In the genomic region with DNA sequence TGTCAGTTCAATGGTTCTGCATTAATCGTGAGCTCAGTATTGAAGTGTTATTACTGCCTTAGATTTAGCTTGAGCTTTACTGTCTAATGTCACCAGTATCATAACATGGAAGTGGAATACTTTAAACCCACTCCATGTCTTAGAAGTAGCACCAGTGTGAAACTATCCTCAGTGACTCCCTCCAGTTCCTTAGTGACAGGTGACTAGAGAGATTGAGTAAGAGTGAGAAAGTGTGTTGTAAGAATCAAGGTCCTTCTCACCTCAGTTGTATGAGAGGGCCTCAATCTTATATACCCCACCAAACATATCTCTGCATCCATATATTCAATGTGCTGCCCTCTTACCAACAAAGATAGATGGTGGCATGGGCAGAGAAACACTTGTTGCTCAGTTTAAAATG, we compare ENCODE assay signal across 11 mouse cellular contexts.
"Had no signal": no experiment of that assay in that cellular context is flagged by ENCODE, and none has a peak within 500 bp of the region (broad histone marks: within the 10 kb centered on the region; RNA-seq: fewer than 3 reads in every experiment).

No protein-coding gene starts in this region.

- H3K9ac ChIP-seq: limb, embryonic 12.5 days; liver, embryonic 13.5 days; liver, postnatal 0 days; lung, embryonic 15.5 days; midbrain, embryonic 15.5 days; neural tube, embryonic 12.5 days had no signal

- H3K4me3 ChIP-seq: left cerebral cortex, adult 2 months; limb, embryonic 12.5 days; liver, embryonic 13.5 days; lung, embryonic 15.5 days; megakaryocyte, embryonic 14.5 days; midbrain, embryonic 15.5 days; neural tube, embryonic 12.5 days had no signal

- H3K9me3 ChIP-seq: limb, embryonic 12.5 days; liver, embryonic 13.5 days; lung, embryonic 15.5 days; megakaryocyte, embryonic 14.5 days; midbrain, embryonic 15.5 days; neural tube, embryonic 12.5 days had no signal

- H3K36me3 ChIP-seq: limb, embryonic 12.5 days; liver, embryonic 13.5 days; lung, embryonic 15.5 days; midbrain, embryonic 15.5 days; neural tube, embryonic 12.5 days had no signal

- ATAC-seq: liver, postnatal 0 days; midbrain, embryonic 15.5 days had no signal

- H3K4me2 ChIP-seq: limb, embryonic 12.5 days; liver, embryonic 13.5 days; lung, embryonic 15.5 days; midbrain, embryonic 11.5 days; midbrain, embryonic 15.5 days; neural tube, embryonic 12.5 days had no signal

- H3K27ac ChIP-seq: left cerebral cortex, adult 2 months; limb, embryonic 12.5 days; liver, embryonic 13.5 days; lung, embryonic 15.5 days; midbrain, embryonic 15.5 days; neural tube, embryonic 12.5 days; stomach, postnatal 0 days had no signal

- DNase-seq: liver; liver, embryonic 13.5 days; liver, postnatal 0 days had no signal

- H3K4me1 ChIP-seq: lung, embryonic 15.5 days; midbrain, embryonic 15.5 days; neural tube, embryonic 12.5 days had no signal
